Mouse (Mus musculus) thymus, postnatal 10 days (tissue): Measurements from ENCODE around the gene Zfp975.
A peak's percentile ranks its signal among the peaks of the same experiment; 100 is the strongest.
"Not testable (repeated sequence)": the region's sequence is repeated elsewhere in the genome, so short reads cannot be mapped to it uniquely, and the experiment has no call there.

Experiments used
- DNase-seq, 2 experiments: peaks; one replicate each; pipeline ENCODE4 v3.0.0; 2021; ENCODE audit warnings: low spot score in 2 of 2

The Zfp975 gene

DNA sequence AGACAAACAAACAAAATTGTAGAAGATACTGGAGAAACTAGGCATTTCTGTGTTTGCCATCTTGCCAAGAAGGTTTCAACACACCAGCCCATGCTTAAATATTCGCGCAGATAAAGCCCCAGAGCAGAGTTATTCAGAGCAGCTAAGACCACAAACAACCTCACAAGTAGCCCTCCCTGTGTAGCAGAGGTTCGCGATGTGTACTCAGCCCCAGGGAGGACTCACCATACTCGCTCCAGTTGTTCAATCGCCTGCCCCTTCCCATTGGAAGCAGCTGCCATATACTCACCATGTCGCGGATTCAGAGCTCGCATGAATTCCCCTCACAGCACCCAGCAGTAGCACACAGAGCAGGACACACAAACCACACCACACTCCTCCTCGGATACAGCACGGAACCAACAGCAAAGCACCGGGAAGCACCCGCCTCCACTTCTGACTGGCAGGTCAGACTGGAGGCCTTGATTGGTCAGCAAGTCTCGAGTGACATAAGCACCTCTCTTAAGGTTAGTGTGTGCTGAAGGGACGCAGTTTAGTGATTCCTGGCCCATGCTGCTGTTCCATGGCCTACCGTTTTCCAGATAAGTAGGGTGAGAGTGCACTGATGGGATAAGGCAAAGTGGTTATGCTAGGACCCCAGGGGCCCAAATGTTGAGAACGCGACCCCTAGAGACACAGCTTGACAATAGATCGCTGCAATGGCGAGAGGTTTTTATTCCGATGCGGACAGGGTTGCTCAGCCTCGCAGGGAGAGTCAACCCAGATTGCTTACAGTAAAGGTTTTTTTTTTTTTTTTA lies at the start of gene Zfp975:
Zfp975 (minus strand) TSS at position 381 of the 797 bp plus-strand sequence.
- DNase-seq = peak; percentile 40 to 46

DNA sequence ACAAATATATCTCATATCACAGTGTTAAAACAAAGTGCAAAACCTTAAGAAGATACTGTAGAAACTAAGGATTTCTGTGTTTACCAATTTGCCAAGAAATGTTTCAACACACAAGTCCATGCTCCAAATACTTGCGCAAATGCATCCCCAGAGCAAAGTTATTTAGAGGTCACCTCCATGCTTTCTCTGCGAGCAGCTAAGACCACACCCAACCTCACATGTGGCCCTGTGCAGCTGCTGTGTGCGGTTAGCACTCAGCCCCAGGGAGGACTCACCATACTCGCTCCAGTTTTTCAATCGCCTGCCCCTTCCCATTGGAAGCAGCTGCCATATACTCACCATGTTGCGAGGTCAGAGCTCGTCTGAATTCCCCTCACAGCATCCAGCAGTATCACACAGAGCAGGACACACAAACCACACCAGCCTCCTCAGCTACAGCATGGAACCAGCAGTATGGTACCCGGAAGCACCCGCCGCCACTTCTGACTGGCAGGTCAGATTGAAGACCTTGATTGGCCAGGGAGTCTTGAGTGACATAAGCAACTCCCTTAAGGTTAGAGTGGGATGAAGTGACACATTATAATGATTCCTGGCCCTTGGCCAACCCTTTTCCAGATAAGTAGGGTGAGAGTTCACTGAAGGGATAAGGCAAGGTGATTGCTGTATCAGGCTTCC lies 46.1 kb upstream of the Zfp975 start:
- no peak for DNase-seq

DNA sequence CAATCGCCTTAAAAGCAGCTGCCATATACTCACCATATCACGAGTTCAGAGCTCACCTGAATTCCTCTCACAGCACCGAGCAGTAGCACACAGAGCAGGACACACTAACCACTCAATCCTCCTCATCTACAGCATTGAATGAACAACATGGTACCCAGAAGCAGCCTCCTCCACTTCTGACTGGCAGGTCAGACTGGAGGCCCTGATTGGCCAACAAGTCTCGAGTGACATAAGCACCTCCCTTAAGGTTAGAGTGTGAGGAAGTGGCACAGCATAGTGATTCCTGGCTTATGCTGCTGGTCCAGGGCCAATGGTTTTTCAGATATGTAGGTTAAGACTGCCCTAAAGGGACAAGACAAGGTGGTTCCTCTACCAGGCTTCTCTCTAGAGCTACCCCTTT lies 34.4 kb upstream of the Zfp975 start, which contains the start of gene Gm17067:
Gm17067 (minus strand) TSS at position 101 of the 400 bp plus-strand sequence.
- not testable (repeated sequence) for DNase-seq

GRCm38 (mm10) chr7:42693251-42693650 lies 709 bp upstream of the Zfp975 start:
- not testable (repeated sequence) for DNase-seq

DNA sequence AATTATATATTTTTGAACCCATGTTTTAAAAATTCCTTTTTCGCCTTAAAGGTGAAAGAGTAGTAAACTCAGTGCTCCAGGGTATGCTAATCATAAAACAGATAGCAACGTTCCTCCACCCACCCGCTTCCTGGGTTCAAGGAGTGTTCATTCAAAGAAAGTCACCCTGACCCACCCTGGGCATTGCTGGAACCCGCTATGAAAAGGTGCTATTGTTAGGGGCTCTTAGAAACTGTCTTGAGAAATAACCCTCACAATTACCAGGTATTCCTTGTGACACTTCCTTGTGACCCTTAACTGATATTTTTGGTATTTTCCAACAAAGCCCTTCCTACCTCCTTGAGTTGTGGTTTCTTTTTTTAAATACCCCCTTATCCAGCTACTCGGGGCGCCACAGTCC lies 12.5 kb downstream of the Zfp975 start:
- DNase-seq = not testable (repeated sequence)

GRCm38 (mm10) chr7:42679646-42680045 lies 12.9 kb downstream of the Zfp975 start:
- DNase-seq = not testable (repeated sequence)

DNA sequence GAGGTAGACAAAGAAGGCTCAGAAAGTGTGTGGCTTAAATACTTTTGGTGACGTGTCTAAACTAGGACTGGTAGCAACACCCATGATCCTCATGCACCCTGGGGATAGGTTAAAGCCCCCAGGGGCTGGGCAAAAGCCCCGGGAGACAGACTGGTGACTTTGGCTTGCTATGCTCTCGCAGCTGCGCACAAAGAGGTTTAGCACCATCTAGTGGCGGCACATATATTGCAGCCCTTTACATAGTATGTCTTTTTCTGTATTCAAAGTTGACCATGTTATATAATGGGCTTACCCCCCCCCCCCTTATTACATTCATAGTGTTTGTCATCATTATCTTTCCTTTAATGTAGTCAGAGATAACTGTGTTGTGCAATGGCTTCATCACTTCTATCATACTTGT lies 32.4 kb downstream of the Zfp975 start:
- DNase-seq = peak in 1 of 2 experiments; percentile 6

- DNase-seq = not testable (repeated sequence)
Observed at GRCm38 (mm10) chr7:42655211-42655610, 37.3 kb downstream of the Zfp975 start.

- not testable (repeated sequence) for DNase-seq
Observed at GRCm38 (mm10) chr7:42643120-42643620, 49.4 kb downstream of the Zfp975 start.

DNA sequence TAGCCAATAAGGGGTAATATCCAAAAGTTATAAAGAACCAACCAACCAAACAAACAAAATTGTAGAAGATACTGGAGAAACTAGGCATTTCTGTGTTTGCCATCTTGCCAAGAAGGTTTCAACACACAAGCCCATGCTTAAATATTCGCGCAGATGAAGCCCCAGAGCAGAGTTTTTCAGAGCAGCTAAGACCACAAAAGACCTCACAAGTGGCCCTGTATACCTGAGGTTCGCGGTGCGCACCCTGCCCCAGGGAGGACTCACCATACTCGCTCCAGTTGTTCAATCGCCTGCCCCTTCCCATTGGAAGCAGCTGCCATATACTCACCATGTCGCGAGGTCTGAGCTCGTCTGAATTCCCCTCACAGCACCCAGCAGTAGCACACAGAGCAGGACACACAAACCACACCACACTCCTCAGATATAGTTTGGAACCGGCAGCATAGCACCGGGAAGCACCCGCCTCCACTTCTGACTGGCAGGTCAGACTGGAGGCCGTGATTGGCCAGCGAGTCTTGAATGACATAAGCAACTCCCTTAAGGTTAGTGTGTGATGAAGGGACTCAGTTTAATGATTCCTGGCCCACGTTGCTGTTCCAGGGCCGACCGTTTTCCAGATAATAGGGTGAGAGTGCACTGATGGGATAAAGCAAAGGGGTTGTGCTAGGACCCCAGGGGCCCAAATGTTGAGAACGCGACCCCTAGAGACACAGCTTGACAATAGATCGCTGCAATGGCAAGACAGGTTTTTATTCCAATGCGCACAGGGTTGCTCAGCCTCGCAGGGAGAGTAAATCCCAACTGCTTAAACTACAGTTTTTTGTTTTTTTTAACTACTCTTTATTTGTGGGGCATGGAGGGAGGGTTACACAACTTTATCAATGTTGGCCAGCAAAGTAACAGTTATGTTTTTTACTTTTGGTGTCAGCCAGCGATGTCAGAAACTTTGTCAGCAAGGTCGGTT lies 50.1 kb downstream of the Zfp975 start, which contains the start of gene Zfp976:
Zfp976 (minus strand) TSS at position 437 of the 964 bp plus-strand sequence.
- DNase-seq = peak in 1 of 2 experiments; percentile 9

GRCm38 (mm10) chr7:42631031-42631430 lies 61.5 kb downstream of the Zfp975 start:
- DNase-seq = not testable (repeated sequence)
